Mouse (Mus musculus) heart, adult 11 months (tissue): ENCODE results near the gene Neb.
A peak's percentile ranks its signal among the peaks of the same experiment; 100 is the strongest.

Experiments
- DNase-seq: peaks from one replicate; pipeline ENCODE4 v3.0.0; 2022

Neb gene

GRCm38 (mm10) chr2:52378448-52378804, at the start of gene Neb:
Gene Neb, minus strand, starts transcription at chr2:52378474.
- peak; percentile 95 for DNase-seq

GRCm38 (mm10) chr2:52427383-52427782, 49.1 kb upstream of the Neb start:
- no peak for DNase-seq

- peak; percentile 35 for DNase-seq
Measured at GRCm38 (mm10) chr2:52426041-52426440, 47.8 kb upstream of the Neb start.

GRCm38 (mm10) chr2:52425523-52425795, 47.2 kb upstream of the Neb start:
- DNase-seq = no peak

- DNase-seq = peak; percentile 99
Measured at GRCm38 (mm10) chr2:52424747-52425522, 46.7 kb upstream of the Neb start, which contains the start of gene Arl5a. Gene Arl5a, minus strand, starts transcription at chr2:52424901.

- DNase-seq = no peak
Measured at GRCm38 (mm10) chr2:52424248-52424728, 46.0 kb upstream of the Neb start.

- DNase-seq = peak; percentile 89
Measured at GRCm38 (mm10) chr2:52423611-52424247, 45.5 kb upstream of the Neb start.

- DNase-seq = no peak
Measured at GRCm38 (mm10) chr2:52422871-52423610, 44.8 kb upstream of the Neb start.

GRCm38 (mm10) chr2:52421197-52421596, 42.9 kb upstream of the Neb start:
- peak; percentile 45 for DNase-seq

GRCm38 (mm10) chr2:52420001-52420710, 41.9 kb upstream of the Neb start:
- peak; percentile 65 for DNase-seq

GRCm38 (mm10) chr2:52419295-52419694, 41.0 kb upstream of the Neb start:
- DNase-seq = peak; percentile 64

GRCm38 (mm10) chr2:52412524-52413037, 34.3 kb upstream of the Neb start:
- DNase-seq = no peak

GRCm38 (mm10) chr2:52406480-52406879, 28.2 kb upstream of the Neb start:
- peak; percentile 7 for DNase-seq

GRCm38 (mm10) chr2:52405238-52405637, 27.0 kb upstream of the Neb start:
- peak; percentile 78 for DNase-seq

GRCm38 (mm10) chr2:52394529-52394928, 16.3 kb upstream of the Neb start:
- peak; percentile 23 for DNase-seq

GRCm38 (mm10) chr2:52390415-52390975, 12.2 kb upstream of the Neb start:
- DNase-seq = peak; percentile 82

GRCm38 (mm10) chr2:52389975-52390374, 11.7 kb upstream of the Neb start:
- peak; percentile 18 for DNase-seq

GRCm38 (mm10) chr2:52386451-52386850, 8.2 kb upstream of the Neb start:
- no peak for DNase-seq

GRCm38 (mm10) chr2:52386037-52386436, 7.8 kb upstream of the Neb start:
- peak; percentile 94 for DNase-seq

- peak; percentile 90 for DNase-seq
Measured at GRCm38 (mm10) chr2:52378848-52379261, 581 bp upstream of the Neb start.

- no peak for DNase-seq
Measured at GRCm38 (mm10) chr2:52377706-52378447, 397 bp downstream of the Neb start.

GRCm38 (mm10) chr2:52374706-52375105, 3.6 kb downstream of the Neb start:
- DNase-seq = peak; percentile 13
